Mouse (Mus musculus): ENCODE results near the gene Olfr685. TPM values are rescaled to one million over a fixed set of nuclear protein-coding genes. Genes with fewer than 3 reads are reported as not detected.
A peak's percentile ranks its signal among the peaks of the same experiment; 100 is the strongest.

Gene Olfr685
- polyA plus RNA-seq, 1 experiment from 2014 or later, result not detected

DNA sequence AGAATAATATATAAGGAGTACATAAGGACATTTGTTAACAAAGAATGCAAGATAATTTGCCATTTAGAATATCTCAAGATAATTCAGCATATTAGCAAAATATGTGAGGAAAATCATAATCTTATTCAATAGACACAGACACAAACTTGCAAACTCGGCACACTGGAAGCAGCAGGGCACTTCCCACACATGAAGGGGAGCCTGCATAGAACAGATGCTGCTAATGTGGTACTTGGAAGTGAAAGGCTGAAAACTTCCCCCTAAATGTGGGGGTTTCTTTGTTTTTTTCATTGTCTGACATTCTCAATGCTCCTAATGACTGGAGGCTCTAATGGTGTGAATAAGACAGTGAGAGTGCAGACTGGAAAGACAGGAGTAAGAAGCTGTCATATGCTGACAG is 28.9 kb upstream of the Olfr685 start:
- ATAC-seq (ENCODE audit: low FRiP score, low TSS enrichment) (no peak), DNase-seq (ENCODE audit: low spot score) (no peak)
- Histone ChIP-seq H3K27me3 (ENCODE audit: control insufficient read depth, insufficient read depth, low read length) (no peaks in the 10 kb centered on the region), H3K9ac (ENCODE audit: low read length) (no peak overlapping the region), H3K4me1 (replicated peaks; ENCODE audit: control insufficient read depth, insufficient read depth) (no peaks in the 10 kb centered on the region), H3K4me2 (replicated peaks; ENCODE audit: low read depth) (no peak overlapping the region), H3K4me3 (ENCODE audit: low read depth, low read length) (no peak overlapping the region), H3K9me3 (ENCODE audit: control insufficient read depth, low read length) (no peaks in the 10 kb centered on the region), H3K27ac (replicated peaks) (no peak overlapping the region), H3K36me3 (ENCODE audit: control insufficient read depth, insufficient read depth, low read length) (no peaks in the 10 kb centered on the region)
- WGBS, result 32% methylated on average over 1 of the region's 1 CpGs
- no peak for TF ChIP-seq EP300 (optimal IDR thresholded peaks at IDR 0.05)
- no peak for TF ChIP-seq CTCF (IDR thresholded peaks at IDR 0.05; ENCODE audit: low read depth)

GRCm38 (mm10) chr7:105207385-105207784 is 21.6 kb upstream of the Olfr685 start, which contains the start of gene Olfr686:
Gene Olfr686, minus strand, starts transcription at chr7:105207485.
- H3K4me1 ChIP-seq (replicated peaks; ENCODE audit: control insufficient read depth, insufficient read depth), result no peaks in the 10 kb centered on the region
- ATAC-seq (ENCODE audit: low FRiP score, low TSS enrichment) (no peak), DNase-seq (ENCODE audit: low spot score) (no peak)
- no peak within 1 kb of the TSS for H3K27ac ChIP-seq (replicated peaks)
- TF ChIP-seq EP300 (optimal IDR thresholded peaks at IDR 0.05) (no peak), CTCF (IDR thresholded peaks at IDR 0.05; ENCODE audit: low read depth) (no peak)
- no peak within 1 kb of the TSS for H3K4me3 ChIP-seq (ENCODE audit: low read depth, low read length)
- H3K9me3 ChIP-seq (ENCODE audit: control insufficient read depth, low read length), result no peaks in the 10 kb centered on the region
- H3K4me2 ChIP-seq (replicated peaks; ENCODE audit: low read depth), result no peak within 1 kb of the TSS
- H3K36me3 ChIP-seq (ENCODE audit: control insufficient read depth, insufficient read depth, low read length), result no peaks in the 10 kb centered on the region
- no peak within 1 kb of the TSS for H3K9ac ChIP-seq (ENCODE audit: low read length)
- H3K27me3 ChIP-seq (ENCODE audit: control insufficient read depth, insufficient read depth, low read length), result no peaks in the 10 kb centered on the region

- Histone ChIP-seq H3K4me1 (replicated peaks; ENCODE audit: control insufficient read depth, insufficient read depth) (no peaks in the 10 kb centered on the region), H3K4me2 (replicated peaks; ENCODE audit: low read depth) (no peak overlapping the region), H3K9me3 (ENCODE audit: control insufficient read depth, low read length) (no peaks in the 10 kb centered on the region), H3K36me3 (ENCODE audit: control insufficient read depth, insufficient read depth, low read length) (no peaks in the 10 kb centered on the region), H3K9ac (ENCODE audit: low read length) (no peak overlapping the region), H3K27ac (replicated peaks) (no peak overlapping the region), H3K4me3 (ENCODE audit: low read depth, low read length) (no peak overlapping the region), H3K27me3 (ENCODE audit: control insufficient read depth, insufficient read depth, low read length) (no peaks in the 10 kb centered on the region)
- WGBS, result 42% methylated on average over 4 of the region's 4 CpGs
- ATAC-seq (ENCODE audit: low FRiP score, low TSS enrichment) (no peak), DNase-seq (ENCODE audit: low spot score) (no peak)
- TF ChIP-seq CTCF (IDR thresholded peaks at IDR 0.05; ENCODE audit: low read depth) (peak; percentile 75), EP300 (optimal IDR thresholded peaks at IDR 0.05) (no peak)
Observed at GRCm38 (mm10) chr7:105170773-105171172, 15.0 kb downstream of the Olfr685 start.

- ATAC-seq (ENCODE audit: low FRiP score, low TSS enrichment) (no peak), DNase-seq (ENCODE audit: low spot score) (no peak)
- Histone ChIP-seq H3K4me2 (replicated peaks; ENCODE audit: low read depth) (no peak within 1 kb of the TSS), H3K4me1 (replicated peaks; ENCODE audit: control insufficient read depth, insufficient read depth) (no peaks in the 10 kb centered on the region), H3K27me3 (ENCODE audit: control insufficient read depth, insufficient read depth, low read length) (no peaks in the 10 kb centered on the region), H3K36me3 (ENCODE audit: control insufficient read depth, insufficient read depth, low read length) (no peaks in the 10 kb centered on the region), H3K27ac (replicated peaks) (no peak within 1 kb of the TSS), H3K9ac (ENCODE audit: low read length) (no peak within 1 kb of the TSS), H3K9me3 (ENCODE audit: control insufficient read depth, low read length) (no peaks in the 10 kb centered on the region), H3K4me3 (ENCODE audit: low read depth, low read length) (no peak within 1 kb of the TSS)
- 50% methylated on average over 1 of the region's 1 CpGs for WGBS
- TF ChIP-seq EP300 (optimal IDR thresholded peaks at IDR 0.05), result no peak
- no peak for TF ChIP-seq CTCF (IDR thresholded peaks at IDR 0.05; ENCODE audit: low read depth)
Observed at GRCm38 (mm10) chr7:105163553-105163952, 22.3 kb downstream of the Olfr685 start, which contains the start of gene Olfr684. Gene Olfr684, minus strand, starts transcription at chr7:105163653.

GRCm38 (mm10) chr7:105146912-105147311 is 38.9 kb downstream of the Olfr685 start, which contains the start of gene Olfr683:
Gene Olfr683, minus strand, starts transcription at chr7:105147012.
- H3K27me3 ChIP-seq (ENCODE audit: control insufficient read depth, insufficient read depth, low read length), result no peaks in the 10 kb centered on the region
- H3K36me3 ChIP-seq (ENCODE audit: control insufficient read depth, insufficient read depth, low read length), result no peaks in the 10 kb centered on the region
- DNase-seq (ENCODE audit: low spot score) (no peak), ATAC-seq (ENCODE audit: low FRiP score, low TSS enrichment) (no peak)
- no peaks in the 10 kb centered on the region for H3K9me3 ChIP-seq (ENCODE audit: control insufficient read depth, low read length)
- WGBS, result 52% methylated on average over 1 of the region's 1 CpGs
- no peaks in the 10 kb centered on the region for H3K4me1 ChIP-seq (replicated peaks; ENCODE audit: control insufficient read depth, insufficient read depth)
- TF ChIP-seq EP300 (optimal IDR thresholded peaks at IDR 0.05) (no peak), CTCF (IDR thresholded peaks at IDR 0.05; ENCODE audit: low read depth) (no peak)
- H3K4me3 ChIP-seq (ENCODE audit: low read depth, low read length), result no peak within 1 kb of the TSS
- H3K4me2 ChIP-seq (replicated peaks; ENCODE audit: low read depth), result no peak within 1 kb of the TSS
- H3K9ac ChIP-seq (ENCODE audit: low read length), result no peak within 1 kb of the TSS
- H3K27ac ChIP-seq (replicated peaks), result no peak within 1 kb of the TSS

DNA sequence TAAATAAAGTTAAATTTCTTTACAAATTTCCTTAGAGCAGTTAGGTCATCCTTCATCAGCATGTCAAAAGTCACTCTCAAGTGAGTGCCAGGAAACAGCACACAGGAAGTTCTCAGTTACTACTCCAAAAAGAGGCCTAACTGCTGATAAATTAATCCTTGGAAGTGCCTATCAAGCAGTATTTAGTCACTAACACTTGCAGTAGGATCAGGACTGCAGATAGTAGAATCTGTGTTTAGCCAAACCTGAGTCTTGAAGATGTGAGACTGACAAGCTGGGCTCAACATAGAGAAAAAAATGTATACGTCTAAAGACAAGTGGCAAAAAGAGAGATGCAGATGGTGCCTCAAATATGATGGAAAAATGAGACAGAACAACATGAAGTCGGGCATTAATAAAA is 44.5 kb downstream of the Olfr685 start:
- WGBS, result 66% methylated on average over 2 of the region's 2 CpGs
- Histone ChIP-seq H3K36me3 (ENCODE audit: control insufficient read depth, insufficient read depth, low read length) (no peaks in the 10 kb centered on the region), H3K9me3 (ENCODE audit: control insufficient read depth, low read length) (no peaks in the 10 kb centered on the region), H3K27me3 (ENCODE audit: control insufficient read depth, insufficient read depth, low read length) (no peaks in the 10 kb centered on the region), H3K4me2 (replicated peaks; ENCODE audit: low read depth) (no peak overlapping the region), H3K4me3 (ENCODE audit: low read depth, low read length) (no peak overlapping the region), H3K27ac (replicated peaks) (no peak overlapping the region), H3K9ac (ENCODE audit: low read length) (no peak overlapping the region), H3K4me1 (replicated peaks; ENCODE audit: control insufficient read depth, insufficient read depth) (no peaks in the 10 kb centered on the region)
- DNase-seq (ENCODE audit: low spot score), result no peak
- ATAC-seq (ENCODE audit: low FRiP score, low TSS enrichment), result no peak
- TF ChIP-seq CTCF (IDR thresholded peaks at IDR 0.05; ENCODE audit: low read depth) (no peak), EP300 (optimal IDR thresholded peaks at IDR 0.05) (no peak)

Other genes with a start within 250 kb of the Olfr685 start
- gene Olfr670, start 223.4 kb downstream of the Olfr685 start, polyA plus RNA-seq (2015; fragmentation: Nextera tagmentation; extraction: Ambion mirVana), result not detected in 2 replicates
- not detected in 2 replicates for gene Olfr671, start 206.9 kb downstream of the Olfr685 start, polyA plus RNA-seq (2015; fragmentation: Nextera tagmentation; extraction: Ambion mirVana)
- gene Olfr672, start 184.0 kb downstream of the Olfr685 start, polyA plus RNA-seq (2015; fragmentation: Nextera tagmentation; extraction: Ambion mirVana), result not detected in 2 replicates
- gene Olfr675, start 157.6 kb downstream of the Olfr685 start, polyA plus RNA-seq (2015; fragmentation: Nextera tagmentation; extraction: Ambion mirVana), result not detected in 2 replicates
- gene Olfr676, start 153.3 kb downstream of the Olfr685 start, polyA plus RNA-seq (2015; fragmentation: Nextera tagmentation; extraction: Ambion mirVana), result not detected in 2 replicates
- not detected in 2 replicates for gene Olfr677, start 134.6 kb downstream of the Olfr685 start, polyA plus RNA-seq (2015; fragmentation: Nextera tagmentation; extraction: Ambion mirVana)
- not detected in 2 replicates for gene Olfr678, start 121.5 kb downstream of the Olfr685 start, polyA plus RNA-seq (2015; fragmentation: Nextera tagmentation; extraction: Ambion mirVana)
- gene Olfr679, start 104.8 kb downstream of the Olfr685 start, polyA plus RNA-seq (2015; fragmentation: Nextera tagmentation; extraction: Ambion mirVana), result not detected in 2 replicates
- not detected in 2 replicates for gene Olfr680-ps1, start 93.2 kb downstream of the Olfr685 start, polyA plus RNA-seq (2015; fragmentation: Nextera tagmentation; extraction: Ambion mirVana)
- gene Olfr681, start 69.2 kb downstream of the Olfr685 start, polyA plus RNA-seq (2015; fragmentation: Nextera tagmentation; extraction: Ambion mirVana), result 0.02 TPM in 1 of 2 replicates, not detected in the other
- gene Olfr683, start 39.0 kb downstream of the Olfr685 start, polyA plus RNA-seq (2015; fragmentation: Nextera tagmentation; extraction: Ambion mirVana), result not detected in 2 replicates
- gene Olfr684, start 22.4 kb downstream of the Olfr685 start, polyA plus RNA-seq (2015; fragmentation: Nextera tagmentation; extraction: Ambion mirVana), result not detected in 2 replicates
- not detected in 2 replicates for gene Olfr686, start 21.5 kb upstream of the Olfr685 start, polyA plus RNA-seq (2015; fragmentation: Nextera tagmentation; extraction: Ambion mirVana)
- gene Olfr688, start 102.1 kb upstream of the Olfr685 start, polyA plus RNA-seq (2015; fragmentation: Nextera tagmentation; extraction: Ambion mirVana), result not detected in 2 replicates
- gene Olfr689, start 125.2 kb upstream of the Olfr685 start, polyA plus RNA-seq (2015; fragmentation: Nextera tagmentation; extraction: Ambion mirVana), result 0.04 TPM in 1 of 2 replicates, not detected in the other
- gene Olfr690, start 148.1 kb upstream of the Olfr685 start, polyA plus RNA-seq (2015; fragmentation: Nextera tagmentation; extraction: Ambion mirVana), result not detected in 2 replicates
- not detected in 2 replicates for gene Olfr691, start 156.3 kb upstream of the Olfr685 start, polyA plus RNA-seq (2015; fragmentation: Nextera tagmentation; extraction: Ambion mirVana)
- gene Olfr692, start 182.2 kb upstream of the Olfr685 start, polyA plus RNA-seq (2015; fragmentation: Nextera tagmentation; extraction: Ambion mirVana), result not detected in 2 replicates
- gene Gm5901, start 189.0 kb upstream of the Olfr685 start, polyA plus RNA-seq (2015; fragmentation: Nextera tagmentation; extraction: Ambion mirVana), result not detected in 2 replicates
- gene Fam160a2, start 214.0 kb upstream of the Olfr685 start, polyA plus RNA-seq (2015; fragmentation: Nextera tagmentation; extraction: Ambion mirVana), result 18.5 and 20.6 TPM in 2 replicates
- gene Cnga4, start 218.6 kb upstream of the Olfr685 start, polyA plus RNA-seq (2015; fragmentation: Nextera tagmentation; extraction: Ambion mirVana), result not detected in 2 replicates
- 3.3 and 3.6 TPM in 2 replicates for gene Cckbr, start 239.7 kb upstream of the Olfr685 start, polyA plus RNA-seq (2015; fragmentation: Nextera tagmentation; extraction: Ambion mirVana)

All from stomach, postnatal 0 days (tissue).